Mouse (Mus musculus) myocyte (in vitro differentiated cells): ENCODE data around the gene Rpl3.

Experiments
- POLR2A ChIP-seq: IDR thresholded peaks from one replicate; pipeline ENCODE4 v1.6.1; 2011; ENCODE audit warnings: low read depth, mild to moderate bottlenecking, control low read depth, moderate library complexity; ENCODE audit not compliant: insufficient read length
- POLR2AphosphoS2 ChIP-seq: IDR thresholded peaks from one replicate; pipeline ENCODE4 v1.6.1; 2011; ENCODE audit warnings: low read depth, control low read depth; ENCODE audit not compliant: insufficient read length
- TCF12 ChIP-seq: IDR thresholded peaks from one replicate; pipeline ENCODE4 v1.6.1; 2011; ENCODE audit warnings: mild to moderate bottlenecking, control low read depth; ENCODE audit not compliant: poor library complexity, insufficient read depth, severe bottlenecking

DNA sequence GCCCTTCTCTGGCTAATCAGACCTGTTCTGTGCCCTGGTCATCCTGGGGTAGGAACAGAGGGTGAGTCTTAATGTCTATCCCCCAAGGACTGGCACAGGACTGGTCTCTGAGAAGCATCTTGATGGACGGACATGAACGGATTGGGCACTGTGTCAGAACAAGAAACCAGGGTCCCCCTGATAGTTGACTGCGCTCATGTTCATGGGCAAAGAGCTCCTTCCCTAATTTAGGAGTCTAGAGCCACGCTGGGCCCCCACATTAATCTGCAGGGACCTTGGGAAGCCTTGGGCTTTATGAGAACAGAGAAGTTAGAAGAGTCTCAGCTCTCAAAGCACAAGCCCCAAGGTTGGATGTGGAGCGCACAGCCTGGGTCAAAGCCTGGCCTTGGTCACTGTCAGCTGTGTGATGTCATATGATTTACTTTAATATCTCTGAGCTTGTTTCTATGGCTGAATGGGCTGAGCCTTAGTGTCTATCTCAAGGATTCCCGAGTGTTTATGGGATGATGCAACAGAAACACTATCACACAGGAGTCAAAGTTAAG is 56.3 kb downstream of the Rpl3 start:
- TF ChIP-seq TCF12 (no peak), POLR2A (no peak), POLR2AphosphoS2 (no peak)
